Mouse (Mus musculus) forebrain, embryonic 11.5 days (tissue): Measurements from ENCODE around the gene Tlcd2. TPM values are rescaled to one million over a fixed set of nuclear protein-coding genes. Genes with fewer than 3 reads are reported as not detected.

Experiments used
- ATAC-seq: fragments of 200-750 bp; cut with Nextera tagmentation; replicated peaks from 2 replicates; pipeline ENCODE4 v1.8.0; 2017; ENCODE audit warnings: moderate TSS enrichment; ENCODE audit not compliant: low FRiP score
- DNase-seq: peaks from one replicate; pipeline ENCODE4 v3.0.0-alpha.2; 2017; ENCODE audit warnings: low spot score
- H3K27ac ChIP-seq: fragments of 300-500 bp; sonication (generic); 2 replicates; pipeline ENCODE4 v1.5.1; 2014; ENCODE audit warnings: low read depth, low read length
- H3K27me3 ChIP-seq: fragments of 300-500 bp; sonication (generic); 2 replicates; pipeline ENCODE4 v1.6.1; 2014; ENCODE audit warnings: mild to moderate bottlenecking, low read length, mixed read lengths; ENCODE audit not compliant: control insufficient read depth, insufficient read depth
- H3K36me3 ChIP-seq: fragments of 300-500 bp; sonication (generic); 2 replicates; pipeline ENCODE4 v1.6.1; 2014; ENCODE audit warnings: mild to moderate bottlenecking, low read length, moderate library complexity, mixed read lengths; ENCODE audit not compliant: control insufficient read depth, insufficient read depth
- H3K4me1 ChIP-seq: fragments of 300-500 bp; sonication (generic); replicated peaks from 2 replicates; pipeline ENCODE4 v1.6.1; 2014; ENCODE audit warnings: low read length, mixed read lengths; ENCODE audit not compliant: control insufficient read depth, insufficient read depth
- H3K4me2 ChIP-seq: fragments of 300-500 bp; sonication (generic); 2 replicates; pipeline ENCODE4 v1.6.1; 2014; ENCODE audit warnings: low read depth, mild to moderate bottlenecking, low read length, moderate library complexity, mixed read lengths; ENCODE audit not compliant: severe bottlenecking
- H3K4me3 ChIP-seq: fragments of 300-500 bp; sonication (generic); 2 replicates; pipeline ENCODE4 v1.5.1; 2014; ENCODE audit warnings: low read depth, low read length
- H3K9ac ChIP-seq: fragments of 300-500 bp; sonication (generic); 2 replicates; pipeline ENCODE4 v1.6.1; 2014; ENCODE audit warnings: low read length
- H3K9me3 ChIP-seq: fragments of 300-500 bp; sonication (generic); 2 replicates; pipeline ENCODE4 v1.6.1; 2016; ENCODE audit warnings: low read length, mixed read lengths; ENCODE audit not compliant: control insufficient read depth
- WGBS: fragments of 180-500 bp; shearing (Covaris S2); extraction: QIAGEN DNeasy Blood & Tissue Kit; methylation state at CpG from one replicate; pipeline ENCODE4 v1.1.7; 2014; 5-methylcytosine and 5-hydroxymethylcytosine counted together
- polyA plus RNA-seq: library from polyadenylated mRNA; unstranded; fragments of >200 nt; fragmentation: Nextera tagmentation; extraction: Ambion mirVana; gene quantifications from 2 replicates; pipeline ENCODE4 v1.2.1, GENCODE M21; 2014

Gene Tlcd2
- polyA plus RNA-seq, 1 experiment from 2014 or later, result 9.5 TPM

GRCm38 (mm10) chr11:75486601-75487285, 25.2 kb downstream of the Tlcd2 start, which contains the start of gene Prpf8:
Prpf8 (plus strand) TSS chr11:75486816.
- H3K9me3 ChIP-seq, result no peaks in the 10 kb centered on the region
- 0 out of 2 replicates have a peak within 1 kb of the TSS, but pooled peaks have one; percentile 18 for H3K27ac ChIP-seq
- H3K9ac ChIP-seq, result peak within 1 kb of the TSS; percentile 97
- H3K4me2 ChIP-seq, result peak within 1 kb of the TSS; percentile 94
- H3K4me1 ChIP-seq, result peaks cover 5% of the 10 kb centered on the region
- peak within 1 kb of the TSS; percentile 100 for H3K4me3 ChIP-seq
- peak; percentile 96 for DNase-seq
- WGBS, result under 1% methylated on average over 52 of the region's 52 CpGs
- peaks cover 19% of the 10 kb centered on the region for H3K36me3 ChIP-seq
- H3K27me3 ChIP-seq, result no peaks in the 10 kb centered on the region
- peak; percentile 100 for ATAC-seq

- H3K4me2 ChIP-seq, result peak overlapping the region; percentile 94
- no peaks in the 10 kb centered on the region for H3K9me3 ChIP-seq
- no peak for ATAC-seq
- H3K27ac ChIP-seq, result no peak overlapping the region
- DNase-seq, result no peak
- WGBS, result 52% methylated on average over 6 of the region's 6 CpGs
- no peaks in the 10 kb centered on the region for H3K27me3 ChIP-seq
- H3K9ac ChIP-seq, result peak overlapping the region; percentile 97
- peaks cover 5% of the 10 kb centered on the region for H3K4me1 ChIP-seq
- H3K36me3 ChIP-seq, result peaks cover 25% of the 10 kb centered on the region
- H3K4me3 ChIP-seq, result peak overlapping the region; percentile 100
Measured at GRCm38 (mm10) chr11:75487496-75487895, 26.0 kb downstream of the Tlcd2 start.

DNA sequence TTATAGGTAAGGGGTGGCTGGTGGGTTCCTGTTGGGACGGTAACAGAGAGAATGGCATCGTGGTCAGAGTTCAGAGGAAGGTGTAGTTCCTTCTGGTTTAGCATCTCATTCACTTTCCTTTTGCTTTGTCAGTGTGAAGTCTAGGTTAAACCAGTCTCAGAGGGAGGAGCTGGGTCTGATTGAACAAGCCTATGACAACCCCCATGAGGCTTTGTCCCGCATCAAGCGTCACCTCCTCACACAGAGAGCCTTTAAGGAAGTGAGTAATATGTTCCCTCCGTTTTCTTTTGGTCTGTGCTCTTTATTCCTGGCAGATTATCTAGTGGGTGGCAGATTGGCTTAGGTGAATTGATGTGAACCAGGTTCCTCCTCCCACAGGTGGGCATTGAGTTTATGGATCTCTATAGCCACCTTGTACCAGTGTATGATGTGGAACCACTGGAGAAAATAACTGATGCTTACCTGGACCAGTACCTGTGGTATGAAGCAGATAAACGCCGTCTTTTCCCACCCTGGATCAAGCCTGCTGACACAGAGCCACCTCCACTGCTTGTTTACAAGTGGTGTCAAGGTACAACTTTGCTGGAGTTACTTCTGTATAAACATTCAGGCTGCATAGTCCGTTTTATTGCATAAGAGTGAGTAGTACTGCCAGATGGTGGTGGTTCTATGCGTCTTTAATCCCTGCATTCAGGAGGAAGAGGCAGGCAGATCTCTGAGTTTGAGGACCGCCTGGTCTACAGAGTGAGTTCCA, 33.0 kb downstream of the Tlcd2 start:
- Histone ChIP-seq H3K27ac (no peak overlapping the region), H3K27me3 (no peaks in the 10 kb centered on the region), H3K4me3 (no peak overlapping the region), H3K4me2 (no peak overlapping the region), H3K36me3 (peaks cover 65% of the 10 kb centered on the region), H3K9me3 (no peaks in the 10 kb centered on the region), H3K4me1 (no peaks in the 10 kb centered on the region), H3K9ac (no peak overlapping the region)
- ATAC-seq (no peak), DNase-seq (no peak)
- 95% methylated on average over 10 of the region's 10 CpGs for WGBS

GRCm38 (mm10) chr11:75498126-75498525, 36.6 kb downstream of the Tlcd2 start:
- Histone ChIP-seq H3K4me1 (no peaks in the 10 kb centered on the region), H3K9me3 (no peaks in the 10 kb centered on the region), H3K9ac (no peak overlapping the region), H3K36me3 (peaks cover 67% of the 10 kb centered on the region), H3K27ac (no peak overlapping the region), H3K4me3 (no peak overlapping the region), H3K27me3 (no peaks in the 10 kb centered on the region), H3K4me2 (no peak overlapping the region)
- WGBS, result 84% methylated on average over 1 of the region's 1 CpGs
- DNase-seq (no peak), ATAC-seq (no peak)

DNA sequence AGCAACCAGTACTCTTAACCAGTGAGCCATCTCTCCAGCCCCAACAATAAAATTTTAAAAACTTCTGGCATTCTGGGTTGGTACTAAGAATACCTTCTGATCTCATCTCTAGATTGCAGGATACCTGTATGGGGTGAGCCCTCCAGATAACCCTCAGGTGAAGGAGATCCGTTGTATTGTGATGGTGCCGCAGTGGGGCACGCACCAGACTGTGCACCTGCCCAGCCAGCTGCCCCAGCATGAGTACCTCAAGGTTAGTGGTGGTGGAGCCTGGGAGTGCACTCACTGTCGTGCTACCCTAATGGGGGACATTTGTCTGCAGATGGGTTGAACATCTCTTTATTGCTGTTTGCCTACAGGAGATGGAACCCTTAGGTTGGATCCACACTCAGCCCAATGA, 46.6 kb downstream of the Tlcd2 start:
- Histone ChIP-seq H3K4me3 (no peak overlapping the region), H3K27ac (no peak overlapping the region), H3K4me1 (peaks cover 6% of the 10 kb centered on the region; the same call in 1 of the 2 replicates), H3K9me3 (no peaks in the 10 kb centered on the region), H3K9ac (no peak overlapping the region), H3K4me2 (no peak overlapping the region), H3K36me3 (peaks cover 21% of the 10 kb centered on the region), H3K27me3 (no peaks in the 10 kb centered on the region)
- no peak for ATAC-seq
- 98% methylated on average over 4 of the region's 4 CpGs for WGBS
- DNase-seq, result no peak

- H3K27ac ChIP-seq, result no peak overlapping the region
- no peaks in the 10 kb centered on the region for H3K9me3 ChIP-seq
- no peak overlapping the region for H3K4me3 ChIP-seq
- peaks cover 6% of the 10 kb centered on the region; the same call in 1 of the 2 replicates for H3K4me1 ChIP-seq
- no peak for ATAC-seq
- no peak overlapping the region for H3K4me2 ChIP-seq
- 84% methylated on average over 8 of the region's 8 CpGs for WGBS
- no peaks in the 10 kb centered on the region for H3K27me3 ChIP-seq
- DNase-seq, result no peak
- no peak overlapping the region for H3K9ac ChIP-seq
- H3K36me3 ChIP-seq, result peaks cover 17% of the 10 kb centered on the region
Measured at GRCm38 (mm10) chr11:75508904-75509303, 47.4 kb downstream of the Tlcd2 start.

GRCm38 (mm10) chr11:75509741-75510626, 48.5 kb downstream of the Tlcd2 start, which contains the start of gene Rilp:
Rilp (plus strand) TSS chr11:75510094.
- H3K4me2 ChIP-seq, result peak within 1 kb of the TSS; percentile 95
- ATAC-seq (peak; percentile 79), DNase-seq (peak; percentile 82)
- H3K27me3 ChIP-seq, result no peaks in the 10 kb centered on the region
- H3K4me1 ChIP-seq, result peaks cover 6% of the 10 kb centered on the region; the same call in 1 of the 2 replicates
- H3K36me3 ChIP-seq, result peaks cover 10% of the 10 kb centered on the region
- H3K9ac ChIP-seq, result peak within 1 kb of the TSS; percentile 55
- 2% methylated on average over 43 of the region's 43 CpGs for WGBS
- H3K9me3 ChIP-seq, result no peaks in the 10 kb centered on the region
- H3K27ac ChIP-seq, result peak within 1 kb of the TSS; percentile 7; the same call in 1 of the 2 replicates
- peak within 1 kb of the TSS; percentile 43 for H3K4me3 ChIP-seq

DNA sequence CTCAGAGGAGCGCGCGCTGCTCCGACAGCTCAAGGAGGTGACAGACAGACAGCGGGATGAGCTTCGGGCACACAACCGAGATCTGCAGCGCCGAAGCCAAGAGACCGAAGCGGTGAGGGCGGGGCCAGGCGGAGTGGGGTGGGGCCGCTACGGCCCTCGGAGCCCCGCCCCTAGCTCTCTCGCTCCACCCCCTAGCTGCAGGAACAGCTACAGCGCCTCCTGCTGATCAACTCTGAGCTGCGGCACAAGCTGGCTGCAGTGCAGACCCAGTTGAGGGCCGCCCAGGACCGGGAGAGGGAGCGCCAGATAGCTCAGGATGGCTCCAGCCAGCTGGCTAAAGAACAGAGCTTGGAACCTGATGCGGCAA, 49.1 kb downstream of the Tlcd2 start:
- peak overlapping the region; percentile 43 for H3K4me3 ChIP-seq
- H3K36me3 ChIP-seq, result peaks cover 10% of the 10 kb centered on the region
- no peaks in the 10 kb centered on the region for H3K9me3 ChIP-seq
- peak; percentile 97 for DNase-seq
- no peak overlapping the region for H3K27ac ChIP-seq
- peak overlapping the region; percentile 95 for H3K4me2 ChIP-seq
- H3K9ac ChIP-seq, result peak overlapping the region; percentile 55
- ATAC-seq, result peak; percentile 90
- peaks cover 6% of the 10 kb centered on the region; the same call in 1 of the 2 replicates for H3K4me1 ChIP-seq
- H3K27me3 ChIP-seq, result no peaks in the 10 kb centered on the region
- 3% methylated on average over 24 of the region's 24 CpGs for WGBS
